Mouse (Mus musculus) gastrocnemius, postnatal 25 days (tissue): ENCODE data around the gene Xxylt1. TPM values are rescaled to one million over a fixed set of nuclear protein-coding genes. Genes with fewer than 3 reads are reported as not detected.
A peak's percentile ranks its signal among the peaks of the same experiment; 100 is the strongest.

Source experiments
- DNase-seq: peaks from one replicate; pipeline ENCODE4 v3.0.0; 2022
- total RNA-seq, 2 experiments: library from RNA; stranded (reverse); gene quantifications; 1 replicate in 1 of 2; 2 replicates in 1 of 2; pipeline ENCODE4 v1.2.3; 2021

The Xxylt1 gene
- total RNA-seq, 2 experiments from 2014 or later, result 2.8 to 3.3 TPM

- no peak for DNase-seq
These were observed 93.0 kb downstream of the Xxylt1 start for GRCm38 (mm10) chr16:30988225-30988624.

- DNase-seq, result peak; percentile 26
These were observed 93.5 kb downstream of the Xxylt1 start for GRCm38 (mm10) chr16:30987684-30988083.

- peak; percentile 44 for DNase-seq
These were observed 96.2 kb downstream of the Xxylt1 start for GRCm38 (mm10) chr16:30984826-30985545.

- no peak for DNase-seq
These were observed 97.1 kb downstream of the Xxylt1 start for GRCm38 (mm10) chr16:30984101-30984500.

GRCm38 (mm10) chr16:30983699-30984098 lies 97.5 kb downstream of the Xxylt1 start:
- DNase-seq, result no peak

- no peak for DNase-seq
These were observed 98.0 kb downstream of the Xxylt1 start for GRCm38 (mm10) chr16:30983281-30983680.

- peak; percentile 89 for DNase-seq
These were observed 99.9 kb downstream of the Xxylt1 start for GRCm38 (mm10) chr16:30981345-30981744.

GRCm38 (mm10) chr16:30979905-30980304 lies 101.3 kb downstream of the Xxylt1 start:
- no peak for DNase-seq

- no peak for DNase-seq
These were observed 103.5 kb downstream of the Xxylt1 start for GRCm38 (mm10) chr16:30977728-30978127.

GRCm38 (mm10) chr16:30977186-30977585 lies 104.0 kb downstream of the Xxylt1 start:
- DNase-seq, result peak; percentile 84

- no peak for DNase-seq
These were observed 106.7 kb downstream of the Xxylt1 start for GRCm38 (mm10) chr16:30974549-30974948.

GRCm38 (mm10) chr16:30973416-30973815 lies 107.8 kb downstream of the Xxylt1 start:
- no peak for DNase-seq

GRCm38 (mm10) chr16:30971950-30972541 lies 109.2 kb downstream of the Xxylt1 start:
- peak; percentile 46 for DNase-seq

GRCm38 (mm10) chr16:30969266-30970064 lies 111.8 kb downstream of the Xxylt1 start:
- no peak for DNase-seq

GRCm38 (mm10) chr16:30968402-30969151 lies 112.7 kb downstream of the Xxylt1 start:
- no peak for DNase-seq

- no peak for DNase-seq
These were observed 114.5 kb downstream of the Xxylt1 start for GRCm38 (mm10) chr16:30966684-30967083.

- DNase-seq, result no peak
These were observed 116.3 kb downstream of the Xxylt1 start for GRCm38 (mm10) chr16:30964891-30965290.

- DNase-seq, result no peak
These were observed 116.8 kb downstream of the Xxylt1 start for GRCm38 (mm10) chr16:30964411-30964810.

- no peak for DNase-seq
These were observed 118.7 kb downstream of the Xxylt1 start for GRCm38 (mm10) chr16:30962515-30962914.

GRCm38 (mm10) chr16:30961176-30961575 lies 120.1 kb downstream of the Xxylt1 start:
- DNase-seq, result no peak

GRCm38 (mm10) chr16:30960266-30960665 lies 121.0 kb downstream of the Xxylt1 start:
- DNase-seq, result no peak

- no peak for DNase-seq
These were observed 121.5 kb downstream of the Xxylt1 start for GRCm38 (mm10) chr16:30959692-30960091.
